Mouse (Mus musculus): ENCODE data around the gene Gpi1.

DNA sequence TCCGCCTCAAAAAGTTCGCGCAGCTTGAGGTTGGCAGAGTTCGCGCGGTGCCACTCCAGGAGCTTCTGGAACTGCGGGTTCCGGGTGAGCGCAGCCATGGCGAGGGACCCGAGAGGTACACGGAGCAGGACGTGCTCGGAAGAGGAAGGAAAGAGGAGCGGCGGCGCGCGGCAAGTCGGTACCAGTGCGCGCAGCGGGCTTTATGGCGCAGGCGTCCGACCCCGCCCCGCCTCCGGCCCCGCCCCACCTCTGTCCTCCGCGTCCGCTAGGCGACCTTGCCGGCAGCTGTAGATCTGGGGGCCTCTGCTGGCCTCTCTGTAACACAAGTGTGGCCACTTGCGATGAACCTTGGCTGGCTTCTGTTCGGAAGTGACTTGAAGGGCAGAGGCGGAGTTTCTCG, at the start of gene Gpi1:
- TF ChIP-seq POLR2A (IDR thresholded peaks at IDR 0.05; ENCODE audit: borderline replicate concordance, extremely low read depth, insufficient read depth, insufficient read length, poor library complexity, severe bottlenecking) (peak; percentile 56), CTCF (IDR thresholded peaks at IDR 0.05; ENCODE audit: borderline replicate concordance, extremely low read depth, insufficient read depth, insufficient read length) (peak; percentile 31; the same call in 1 of the 2 replicates)

Data from brain, embryonic 14.5 days (tissue).